Mouse (Mus musculus) embryonic fibroblast, embryonic 13.5 days (primary cell): ENCODE results near the gene Nabp1.

Experiments used
- CTCF ChIP-seq: IDR thresholded peaks from 2 replicates; pipeline ENCODE4 v1.5.1; 2011; ENCODE audit warnings: mild to moderate bottlenecking, control low read depth, low read length, moderate library complexity, borderline replicate concordance; ENCODE audit not compliant: insufficient read depth
- POLR2A ChIP-seq: IDR thresholded peaks from 2 replicates; pipeline ENCODE4 v1.6.1; 2011; ENCODE audit warnings: low read depth, mild to moderate bottlenecking, control low read depth, low read length, moderate library complexity

DNA sequence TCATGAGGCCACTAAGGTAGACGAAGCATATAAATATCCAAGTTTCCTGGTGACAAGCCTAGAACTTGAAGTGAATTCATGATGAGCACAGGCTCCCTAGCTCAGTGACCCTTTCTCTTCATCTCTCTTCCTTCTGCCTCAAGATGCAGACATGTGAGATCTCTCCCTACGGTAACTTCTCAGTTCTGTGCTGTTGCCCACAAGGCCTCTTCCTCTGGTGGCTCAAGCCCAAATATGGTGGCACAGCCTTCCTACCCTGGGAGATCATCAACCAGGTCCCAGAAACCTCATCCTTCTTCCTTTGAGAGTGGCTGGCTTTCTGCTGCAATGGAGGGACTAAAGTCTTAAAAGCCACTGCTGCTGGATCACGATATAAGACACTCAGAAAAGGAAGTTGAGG lies 40.9 kb upstream of the Nabp1 start:
- TF ChIP-seq CTCF (no peak), POLR2A (no peak)
